Mouse (Mus musculus) liver, adult 2 months (tissue): ENCODE results near the gene Spata48. TPM values are rescaled to one million over a fixed set of nuclear protein-coding genes. Genes with fewer than 3 reads are reported as not detected.

Experiments used
- DNase-seq: peaks from one replicate; pipeline ENCODE4 v3.0.0-alpha.2; 2011; ENCODE audit warnings: low read depth, low spot score; ENCODE audit errors: extremely low read depth
- H3K27ac ChIP-seq: fragments of 200-500 bp; replicated peaks from 2 replicates; pipeline ENCODE4 v1.5.1; 2012; ENCODE audit warnings: low read depth, mild to moderate bottlenecking, control low read depth, inconsistent platforms, low read length; ENCODE audit not compliant: insufficient read depth
- H3K27me3 ChIP-seq: fragments of 200-500 bp; 2 replicates; pipeline ENCODE4 v1.6.1; 2012; ENCODE audit warnings: mild to moderate bottlenecking, moderate library complexity, low read length, inconsistent platforms; ENCODE audit not compliant: control insufficient read depth, insufficient read depth
- H3K36me3 ChIP-seq: fragments of 200-500 bp; 2 replicates; pipeline ENCODE4 v1.6.1; 2012; ENCODE audit warnings: low read length, inconsistent platforms; ENCODE audit not compliant: control insufficient read depth, insufficient read depth
- H3K4me1 ChIP-seq: fragments of 200-500 bp; 2 replicates; pipeline ENCODE4 v1.6.1; 2011; ENCODE audit warnings: low read length; ENCODE audit not compliant: control insufficient read depth, insufficient read depth
- H3K4me3 ChIP-seq: fragments of 200-500 bp; 2 replicates; pipeline ENCODE4 v1.5.1; 2011; ENCODE audit warnings: low read depth, mild to moderate bottlenecking, control low read depth, low read length, moderate library complexity; ENCODE audit not compliant: insufficient read depth
- H3K79me2 ChIP-seq: fragments of 200-500 bp; 2 replicates; pipeline ENCODE4 v1.6.1; 2012; ENCODE audit warnings: inconsistent platforms, mild to moderate bottlenecking, low read length, moderate library complexity; ENCODE audit not compliant: control insufficient read depth, insufficient read depth
- H3K9ac ChIP-seq: fragments of 200-500 bp; 2 replicates; pipeline ENCODE4 v1.6.1; 2012; ENCODE audit warnings: low read depth, mild to moderate bottlenecking, control low read depth, inconsistent platforms, low read length
- CTCF ChIP-seq: fragments of 200-500 bp; IDR thresholded peaks from 2 replicates; pipeline ENCODE4 v1.5.1; 2011; ENCODE audit warnings: low read depth, low read length, control low read depth
- POLR2A ChIP-seq: fragments of 200-500 bp; IDR thresholded peaks from 2 replicates; pipeline ENCODE4 v1.6.1; 2011; ENCODE audit warnings: low read length, control low read depth; ENCODE audit not compliant: insufficient read depth; ENCODE audit errors: extremely low read depth
- WGBS: fragments of 180-500 bp; shearing (Covaris S2); methylation state at CpG from one replicate; pipeline ENCODE4 v1.1.7; 2018; 5-methylcytosine and 5-hydroxymethylcytosine counted together
- polyA plus RNA-seq: library from polyadenylated mRNA; depleted of rRNA; stranded (reverse); fragments of >200 nt; gene quantifications from 2 replicates; pipeline ENCODE4 v1.2.3, GENCODE M21; 2012
- total RNA-seq: library from RNA; depleted of rRNA; stranded (reverse); fragments of >200 nt; gene quantifications from 2 replicates; pipeline ENCODE4 v1.2.3, GENCODE M21; 2014

Gene Spata48
- total and polyA plus RNA-seq, 2 experiments: not detected

DNA sequence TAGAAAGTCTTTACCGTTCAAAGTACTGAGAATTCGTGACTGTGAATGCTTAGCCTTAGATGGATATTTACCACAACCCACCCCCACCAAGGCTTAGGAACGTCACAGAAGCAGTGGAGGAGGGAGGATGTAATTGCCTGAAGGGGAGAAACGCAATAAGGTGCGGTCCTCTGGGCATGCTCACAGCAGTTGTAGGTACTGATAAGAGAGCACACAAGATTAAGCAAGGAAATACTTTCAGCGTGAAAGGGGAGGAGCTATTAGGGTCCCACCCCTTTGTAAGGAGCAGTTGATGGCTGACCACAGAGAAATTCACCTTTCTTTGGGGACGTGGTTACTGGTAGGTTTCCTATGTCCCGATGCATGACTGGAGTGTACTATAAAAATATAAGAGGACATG, 22.5 kb downstream of the Spata48 start:
- Histone ChIP-seq H3K27ac (no peak overlapping the region), H3K79me2 (no peaks in the 10 kb centered on the region), H3K27me3 (no peaks in the 10 kb centered on the region), H3K9ac (no peak overlapping the region), H3K4me3 (no peak overlapping the region), H3K4me1 (no peaks in the 10 kb centered on the region), H3K36me3 (no peaks in the 10 kb centered on the region)
- WGBS: 42% methylated on average over 8 of the region's 8 CpGs
- no peak for DNase-seq
- TF ChIP-seq POLR2A: no peak
- TF ChIP-seq CTCF: no peak

GRCm38 (mm10) chr11:11492044-11492443, 30.1 kb downstream of the Spata48 start:
- no peaks in the 10 kb centered on the region for H3K27me3 ChIP-seq
- no peak overlapping the region for H3K9ac ChIP-seq
- no peaks in the 10 kb centered on the region for H3K79me2 ChIP-seq
- H3K36me3 ChIP-seq: no peaks in the 10 kb centered on the region
- no peak overlapping the region for H3K27ac ChIP-seq
- TF ChIP-seq CTCF: no peak
- TF ChIP-seq POLR2A: no peak
- WGBS: 76% methylated on average over 5 of the region's 5 CpGs
- H3K4me3 ChIP-seq: no peak overlapping the region
- no peaks in the 10 kb centered on the region for H3K4me1 ChIP-seq
- DNase-seq: no peak

DNA sequence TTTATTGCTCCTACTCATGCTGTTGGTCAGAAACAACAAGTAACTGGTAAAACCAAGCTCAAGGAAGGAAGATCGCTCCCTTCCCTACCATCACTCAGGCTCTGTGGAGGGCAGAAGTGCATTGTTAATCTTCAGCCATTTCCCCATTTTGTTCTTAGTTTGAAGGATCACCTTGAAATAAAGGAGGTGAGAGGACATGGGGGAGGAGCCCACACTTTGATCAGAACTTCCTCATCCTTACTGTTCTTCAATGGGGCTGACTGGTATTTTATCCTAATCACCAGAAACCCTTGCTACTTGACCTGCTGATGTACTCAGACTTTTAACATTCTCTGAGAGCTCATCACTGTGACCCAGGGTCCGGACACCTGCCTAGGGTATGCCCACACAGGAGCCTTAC, 33.8 kb downstream of the Spata48 start:
- no peaks in the 10 kb centered on the region for H3K36me3 ChIP-seq
- no peak overlapping the region for H3K27ac ChIP-seq
- H3K9ac ChIP-seq: no peak overlapping the region
- H3K4me1 ChIP-seq: no peaks in the 10 kb centered on the region
- no peak for TF ChIP-seq POLR2A
- TF ChIP-seq CTCF: no peak
- no peak for DNase-seq
- no peaks in the 10 kb centered on the region for H3K79me2 ChIP-seq
- 84% methylated on average over 2 of the region's 2 CpGs for WGBS
- no peak overlapping the region for H3K4me3 ChIP-seq
- no peaks in the 10 kb centered on the region for H3K27me3 ChIP-seq

DNA sequence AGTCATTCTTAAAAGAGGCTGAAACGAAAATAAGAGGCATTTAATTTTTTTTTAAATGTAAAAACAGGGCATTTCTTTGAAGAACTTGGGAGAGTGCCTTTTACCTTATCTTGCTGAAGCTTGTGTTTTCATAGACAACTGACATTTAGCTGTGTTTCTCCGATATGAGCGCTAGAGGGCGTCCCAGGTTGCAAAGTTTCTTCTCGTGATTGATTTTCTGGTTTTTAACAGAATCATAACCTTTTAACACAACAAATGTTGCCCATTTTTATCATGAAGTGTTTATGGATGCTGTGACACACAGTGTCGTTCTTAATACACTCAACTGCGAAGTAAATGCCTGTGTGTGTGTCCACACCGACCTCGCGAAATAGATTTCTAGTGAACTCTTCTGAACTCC, 38.0 kb downstream of the Spata48 start:
- no peaks in the 10 kb centered on the region for H3K4me1 ChIP-seq
- H3K27me3 ChIP-seq: no peaks in the 10 kb centered on the region
- TF ChIP-seq POLR2A: no peak
- TF ChIP-seq CTCF: peak; percentile 23; the same call in 1 of the 2 replicates
- H3K4me3 ChIP-seq: no peak overlapping the region
- no peak overlapping the region for H3K9ac ChIP-seq
- no peak overlapping the region for H3K27ac ChIP-seq
- DNase-seq: peak; percentile 16
- H3K36me3 ChIP-seq: no peaks in the 10 kb centered on the region
- WGBS: 20% methylated on average over 10 of the region's 10 CpGs
- H3K79me2 ChIP-seq: no peaks in the 10 kb centered on the region

DNA sequence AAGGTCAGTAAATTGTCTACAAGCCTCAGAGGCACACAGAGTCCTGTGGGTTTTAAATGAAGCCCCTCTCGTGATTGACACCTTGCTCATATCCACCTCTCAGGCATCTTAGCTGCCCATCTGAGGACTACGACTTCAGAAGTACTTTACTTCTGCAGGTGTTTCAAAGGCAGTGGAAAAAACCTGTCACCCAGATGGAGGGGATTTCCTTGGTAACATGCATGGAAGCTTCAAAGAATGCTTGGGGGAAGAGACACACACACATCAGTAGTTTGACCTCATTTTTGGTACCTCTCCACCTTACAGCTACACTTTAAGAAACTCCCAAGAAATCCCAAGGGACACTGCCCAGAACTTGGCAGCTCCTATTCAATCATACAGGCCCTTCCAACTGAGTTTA, 44.3 kb downstream of the Spata48 start:
- Histone ChIP-seq H3K4me3 (no peak overlapping the region), H3K27me3 (no peaks in the 10 kb centered on the region), H3K9ac (no peak overlapping the region), H3K79me2 (no peaks in the 10 kb centered on the region), H3K36me3 (no peaks in the 10 kb centered on the region), H3K27ac (no peak overlapping the region), H3K4me1 (no peaks in the 10 kb centered on the region)
- 77% methylated on average over 2 of the region's 2 CpGs for WGBS
- TF ChIP-seq CTCF (no peak), POLR2A (no peak)
- no peak for DNase-seq

GRCm38 (mm10) chr11:11509413-11509812, 47.5 kb downstream of the Spata48 start:
- no peaks in the 10 kb centered on the region for H3K79me2 ChIP-seq
- no peaks in the 10 kb centered on the region for H3K36me3 ChIP-seq
- H3K9ac ChIP-seq: no peak overlapping the region
- no peak for TF ChIP-seq CTCF
- TF ChIP-seq POLR2A: no peak
- H3K4me3 ChIP-seq: no peak overlapping the region
- H3K27me3 ChIP-seq: no peaks in the 10 kb centered on the region
- no peak for DNase-seq
- H3K4me1 ChIP-seq: no peaks in the 10 kb centered on the region
- no peak overlapping the region for H3K27ac ChIP-seq
- 39% methylated on average over 2 of the region's 2 CpGs for WGBS
